Mouse (Mus musculus): Measurements from ENCODE around the gene Osbpl5. TPM values are rescaled to one million over a fixed set of nuclear protein-coding genes. Genes with fewer than 3 reads are reported as not detected.

Gene Osbpl5
- polyA plus RNA-seq (2014; fragmentation: Illumina TruSeq; extraction: RNeasy Lipid Tissue Mini Kit (QIAGEN cat#74804); ENCODE audit: low read depth, low replicate concordance): 2.7 TPM

GRCm38 (mm10) chr7:143756125-143757026 is at the start of gene Osbpl5:
Osbpl5 (minus strand) TSS chr7:143756985.

GRCm38 (mm10) chr7:143783996-143784829 is 27.4 kb upstream of the Osbpl5 start, which contains the start of gene Mrgpre:
Mrgpre (minus strand) TSS chr7:143784500.

GRCm38 (mm10) chr7:143766893-143767292 is 10.1 kb upstream of the Osbpl5 start, which contains the start of gene Mrgprg:
Mrgprg (minus strand) TSS chr7:143766993.

GRCm38 (mm10) chr7:143685359-143686067 is 71.3 kb downstream of the Osbpl5 start, which contains the start of gene Tnfrsf23:
Tnfrsf23 (minus strand) TSS chr7:143685872.

GRCm38 (mm10) chr7:143649034-143649768 is 107.6 kb downstream of the Osbpl5 start, which contains the start of gene Tnfrsf22:
Tnfrsf22 (minus strand) TSS chr7:143649661.

Other genes starting within 250 kb of the Osbpl5 start
- gene Nap1l4, start 207.9 kb downstream of the Osbpl5 start, polyA plus RNA-seq (2014; fragmentation: Illumina TruSeq; extraction: RNeasy Lipid Tissue Mini Kit (QIAGEN cat#74804); ENCODE audit: low read depth, low replicate concordance): 129 TPM
- 17.2 TPM for gene Cars, start 156.9 kb downstream of the Osbpl5 start, polyA plus RNA-seq (2014; fragmentation: Illumina TruSeq; extraction: RNeasy Lipid Tissue Mini Kit (QIAGEN cat#74804); ENCODE audit: low read depth, low replicate concordance)
- 1.8 TPM for gene Tnfrsf26, start 128.3 kb downstream of the Osbpl5 start, polyA plus RNA-seq (2014; fragmentation: Illumina TruSeq; extraction: RNeasy Lipid Tissue Mini Kit (QIAGEN cat#74804); ENCODE audit: low read depth, low replicate concordance)
- 8.9 TPM for gene Tnfrsf22, start 107.3 kb downstream of the Osbpl5 start, polyA plus RNA-seq (2014; fragmentation: Illumina TruSeq; extraction: RNeasy Lipid Tissue Mini Kit (QIAGEN cat#74804); ENCODE audit: low read depth, low replicate concordance)
- gene Tnfrsf23, start 71.1 kb downstream of the Osbpl5 start, polyA plus RNA-seq (2014; fragmentation: Illumina TruSeq; extraction: RNeasy Lipid Tissue Mini Kit (QIAGEN cat#74804); ENCODE audit: low read depth, low replicate concordance): 3.7 TPM
- gene Mrgprg, start 10.0 kb upstream of the Osbpl5 start, polyA plus RNA-seq (2014; fragmentation: Illumina TruSeq; extraction: RNeasy Lipid Tissue Mini Kit (QIAGEN cat#74804); ENCODE audit: low read depth, low replicate concordance): not detected
- gene Mrgpre, start 27.5 kb upstream of the Osbpl5 start, polyA plus RNA-seq (2014; fragmentation: Illumina TruSeq; extraction: RNeasy Lipid Tissue Mini Kit (QIAGEN cat#74804); ENCODE audit: low read depth, low replicate concordance): 0.58 TPM
- 6.0 TPM for gene Nadsyn1, start 65.9 kb upstream of the Osbpl5 start, polyA plus RNA-seq (2014; fragmentation: Illumina TruSeq; extraction: RNeasy Lipid Tissue Mini Kit (QIAGEN cat#74804); ENCODE audit: low read depth, low replicate concordance)
- 100 TPM for gene Dhcr7, start 66.2 kb upstream of the Osbpl5 start, polyA plus RNA-seq (2014; fragmentation: Illumina TruSeq; extraction: RNeasy Lipid Tissue Mini Kit (QIAGEN cat#74804); ENCODE audit: low read depth, low replicate concordance)
- gene Gm498, start 109.9 kb upstream of the Osbpl5 start, polyA plus RNA-seq (2014; fragmentation: Illumina TruSeq; extraction: RNeasy Lipid Tissue Mini Kit (QIAGEN cat#74804); ENCODE audit: low read depth, low replicate concordance): not detected
- gene Shank2, start 244.9 kb upstream of the Osbpl5 start, polyA plus RNA-seq (2014; fragmentation: Illumina TruSeq; extraction: RNeasy Lipid Tissue Mini Kit (QIAGEN cat#74804); ENCODE audit: low read depth, low replicate concordance): 1.7 TPM